Mouse (Mus musculus): ENCODE results near the gene Hspa4l.

Hspa4l gene

GRCm38 (mm10) chr3:40744024-40744835 lies at the start of gene Hspa4l:
Gene Hspa4l, plus strand, starts transcription at chr3:40744495.
- no peak for DNase-seq (ENCODE audit: low spot score in 2 of 2)

GRCm38 (mm10) chr3:40695162-40695561 lies 49.1 kb upstream of the Hspa4l start:
- no peak for DNase-seq (ENCODE audit: low spot score in 2 of 2)

- no peak for DNase-seq (ENCODE audit: low spot score in 2 of 2)
Observed at GRCm38 (mm10) chr3:40698834-40699233, 45.5 kb upstream of the Hspa4l start.

- peak; percentile 27 to 36 for DNase-seq (ENCODE audit: low spot score in 2 of 2)
Observed at GRCm38 (mm10) chr3:40704816-40705430, 39.4 kb upstream of the Hspa4l start.

GRCm38 (mm10) chr3:40708655-40709054 lies 35.6 kb upstream of the Hspa4l start, which contains the start of gene Slc25a31:
Gene Slc25a31, plus strand, starts transcription at chr3:40708855.
- DNase-seq (ENCODE audit: low spot score in 2 of 2) = no peak

- no peak for DNase-seq (ENCODE audit: low spot score in 2 of 2)
Observed at GRCm38 (mm10) chr3:40716056-40716455, 28.2 kb upstream of the Hspa4l start.

- DNase-seq (ENCODE audit: low spot score in 2 of 2) = no peak
Observed at GRCm38 (mm10) chr3:40719022-40719421, 25.3 kb upstream of the Hspa4l start.

GRCm38 (mm10) chr3:40738381-40738912 lies 5.8 kb upstream of the Hspa4l start:
- no peak for DNase-seq (ENCODE audit: low spot score in 2 of 2)

GRCm38 (mm10) chr3:40744836-40745660 lies 753 bp downstream of the Hspa4l start:
- peak; percentile 91 to 92 for DNase-seq (ENCODE audit: low spot score in 2 of 2)

- peak in 1 of 2 experiments; percentile 12 for DNase-seq (ENCODE audit: low spot score in 2 of 2)
Observed at GRCm38 (mm10) chr3:40745661-40746547, 1.6 kb downstream of the Hspa4l start.

- no peak for DNase-seq (ENCODE audit: low spot score in 2 of 2)
Observed at GRCm38 (mm10) chr3:40760746-40761145, 16.5 kb downstream of the Hspa4l start.

GRCm38 (mm10) chr3:40761312-40761711 lies 17.0 kb downstream of the Hspa4l start:
- DNase-seq (ENCODE audit: low spot score in 2 of 2) = no peak

- no peak for DNase-seq (ENCODE audit: low spot score in 2 of 2)
Observed at GRCm38 (mm10) chr3:40793783-40794182, 49.5 kb downstream of the Hspa4l start.

- DNase-seq (ENCODE audit: low spot score in 2 of 2) = no peak
Observed at GRCm38 (mm10) chr3:40798054-40798453, 53.8 kb downstream of the Hspa4l start.

- peak in 1 of 2 experiments; percentile 13 for DNase-seq (ENCODE audit: low spot score in 2 of 2)
Observed at GRCm38 (mm10) chr3:40798500-40798899, 54.2 kb downstream of the Hspa4l start.

GRCm38 (mm10) chr3:40799530-40800372 lies 55.5 kb downstream of the Hspa4l start, which contains the start of gene Plk4:
Gene Plk4, plus strand, starts transcription at chr3:40800019.
- DNase-seq (ENCODE audit: low spot score in 2 of 2) = peak; percentile 93 to 96

- no peak for DNase-seq (ENCODE audit: low spot score in 2 of 2)
Observed at GRCm38 (mm10) chr3:40800373-40800823, 56.1 kb downstream of the Hspa4l start.

GRCm38 (mm10) chr3:40806871-40807270 lies 62.6 kb downstream of the Hspa4l start:
- no peak for DNase-seq (ENCODE audit: low spot score in 2 of 2)

GRCm38 (mm10) chr3:40808686-40809085 lies 64.4 kb downstream of the Hspa4l start:
- no peak for DNase-seq (ENCODE audit: low spot score in 2 of 2)

- no peak for DNase-seq (ENCODE audit: low spot score in 2 of 2)
Observed at GRCm38 (mm10) chr3:40809894-40810293, 65.6 kb downstream of the Hspa4l start.

Measured in heart, adult 9 months (tissue).